Mouse (Mus musculus) forebrain, embryonic 14.5 days (tissue): ENCODE results near the gene Scgb2b19. TPM values are rescaled to one million over a fixed set of nuclear protein-coding genes. Genes with fewer than 3 reads are reported as not detected.
"Not testable (repeated sequence)": the region's sequence is repeated elsewhere in the genome, so short reads cannot be mapped to it uniquely, and the experiment has no call there.

ENCODE experiments used
- ATAC-seq: fragments of 200-750 bp; cut with Nextera tagmentation; 2 replicates; pipeline ENCODE4 v1.8.0; 2017; ENCODE audit warnings: mild to moderate bottlenecking, moderate library complexity
- DNase-seq: peaks from one replicate; pipeline ENCODE4 v3.0.0-alpha.2; 2015; ENCODE audit warnings: low spot score
- H3K27ac ChIP-seq: fragments of 300-500 bp; sonication (generic); 2 replicates; pipeline ENCODE4 v1.5.1; 2014; ENCODE audit warnings: low read depth, mild to moderate bottlenecking, control low read depth, low read length, moderate library complexity
- H3K27me3 ChIP-seq: fragments of 300-500 bp; sonication (generic); replicated peaks from 2 replicates; pipeline ENCODE4 v1.6.1; 2014; ENCODE audit warnings: low read length, control low read depth, mixed read lengths; ENCODE audit not compliant: control insufficient read depth, insufficient read depth
- H3K36me3 ChIP-seq: fragments of 300-500 bp; sonication (generic); 2 replicates; pipeline ENCODE4 v1.6.1; 2014; ENCODE audit warnings: low read length, control low read depth; ENCODE audit not compliant: control insufficient read depth, insufficient read depth
- H3K4me1 ChIP-seq: fragments of 300-500 bp; sonication (generic); 2 replicates; pipeline ENCODE4 v1.6.1; 2014; ENCODE audit warnings: antibody characterized with exemption, low read length, control low read depth; ENCODE audit not compliant: control insufficient read depth, insufficient read depth
- H3K4me2 ChIP-seq: fragments of 300-500 bp; sonication (generic); 2 replicates; pipeline ENCODE4 v1.6.1; 2014; ENCODE audit warnings: mild to moderate bottlenecking, control low read depth, low read length
- H3K4me3 ChIP-seq: fragments of 300-500 bp; sonication (generic); 2 replicates; pipeline ENCODE4 v1.5.1; 2014; ENCODE audit warnings: low read depth, low read length, control low read depth
- H3K9ac ChIP-seq: fragments of 300-500 bp; sonication (generic); 2 replicates; pipeline ENCODE4 v1.6.1; 2014; ENCODE audit warnings: mild to moderate bottlenecking, low read length, control low read depth, moderate library complexity
- H3K9me3 ChIP-seq: fragments of 300-500 bp; sonication (generic); replicated peaks from 2 replicates; pipeline ENCODE4 v1.6.1; 2016; ENCODE audit warnings: low read length, control low read depth, mixed read lengths; ENCODE audit not compliant: control insufficient read depth
- WGBS: fragments of 180-500 bp; shearing (Covaris S2); extraction: QIAGEN DNeasy Blood & Tissue Kit; methylation state at CpG from one replicate; pipeline ENCODE4 v1.1.7; 2014; 5-methylcytosine and 5-hydroxymethylcytosine counted together
- polyA plus RNA-seq: library from polyadenylated mRNA; unstranded; fragments of >200 nt; fragmentation: Nextera tagmentation; extraction: Ambion mirVana; gene quantifications from 2 replicates; pipeline ENCODE4 v1.2.1, GENCODE M21; 2014

The Scgb2b19 gene
- not detected in 2 replicates for polyA plus RNA-seq

DNA sequence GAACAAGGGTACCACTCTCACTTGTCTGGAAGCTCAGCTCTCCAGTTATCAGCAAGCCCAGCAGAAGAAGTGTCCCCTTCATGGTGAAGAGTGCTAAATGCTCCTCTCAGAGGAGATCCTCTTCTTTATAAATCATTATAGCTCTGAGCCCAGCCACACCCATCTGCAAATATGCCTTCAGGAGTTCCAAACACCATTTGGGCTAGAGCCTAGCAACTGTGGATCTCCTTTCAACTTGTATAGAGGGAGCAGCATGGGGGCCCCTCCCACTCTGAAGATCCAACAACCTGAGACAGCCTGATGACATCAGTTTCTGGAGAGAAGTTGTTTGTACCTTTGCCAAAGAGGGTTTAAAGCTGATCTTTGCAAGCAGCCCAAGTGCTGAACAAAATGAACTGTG lies at the start of gene Scgb2b19:
Gene Scgb2b19 (minus strand): TSS at position 101 of the 400 bp plus-strand sequence.
- H3K36me3 ChIP-seq, H3K9me3 ChIP-seq, H3K4me2 ChIP-seq, H3K4me1 ChIP-seq, H3K27ac ChIP-seq, H3K27me3 ChIP-seq, H3K4me3 ChIP-seq, DNase-seq, ATAC-seq, H3K9ac ChIP-seq: not testable (repeated sequence)

DNA sequence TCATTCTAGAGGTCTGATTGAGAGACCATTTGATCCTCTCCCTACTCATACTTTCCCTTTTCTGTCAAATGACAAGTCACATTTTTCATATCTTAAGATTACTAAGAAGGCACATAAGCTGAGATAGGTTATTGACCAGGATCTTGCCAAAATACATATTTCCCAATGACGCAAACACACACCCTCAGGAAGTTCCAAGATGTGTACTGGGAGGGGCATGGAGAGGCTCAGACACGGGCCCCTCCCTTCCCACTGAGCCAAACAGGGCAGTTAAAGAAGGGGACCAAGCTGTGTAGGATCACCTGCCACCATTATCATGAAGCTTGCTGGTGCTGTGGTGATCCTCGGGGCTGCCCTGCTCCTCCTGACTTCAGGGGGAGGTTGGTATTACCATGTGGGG lies 6.9 kb upstream of the Scgb2b19 start, which contains the start of gene Scgb1b19:
Gene Scgb1b19 (plus strand): TSS at position 301 of the 400 bp plus-strand sequence.
- not testable (repeated sequence) for H3K9ac ChIP-seq, ATAC-seq, H3K9me3 ChIP-seq, H3K27me3 ChIP-seq, H3K27ac ChIP-seq, H3K36me3 ChIP-seq, H3K4me2 ChIP-seq, DNase-seq, H3K4me1 ChIP-seq, H3K4me3 ChIP-seq
- 91% methylated on average over 1 of the region's 3 CpGs for WGBS

Other genes with a start within 250 kb of the Scgb2b19 start
- not detected in 2 replicates for gene Scgb2b17, start 223.8 kb downstream of the Scgb2b19 start, polyA plus RNA-seq
- gene Scgb1b17, start 216.9 kb downstream of the Scgb2b19 start, polyA plus RNA-seq = not detected in 2 replicates
- not detected in 2 replicates for gene Scgb2b18, start 106.5 kb downstream of the Scgb2b19 start, polyA plus RNA-seq
- not detected in 2 replicates for gene Scgb1b18, start 94.8 kb downstream of the Scgb2b19 start, polyA plus RNA-seq
- gene Scgb1b19, start 7.0 kb upstream of the Scgb2b19 start, polyA plus RNA-seq = not detected in 2 replicates
- not detected in 2 replicates for gene Scgb2b20, start 86.0 kb upstream of the Scgb2b19 start, polyA plus RNA-seq
- gene Scgb1b20, start 92.9 kb upstream of the Scgb2b19 start, polyA plus RNA-seq = not detected in 2 replicates
- gene Scgb2b21, start 240.1 kb upstream of the Scgb2b19 start, polyA plus RNA-seq = not detected in 2 replicates